In the genomic region with DNA sequence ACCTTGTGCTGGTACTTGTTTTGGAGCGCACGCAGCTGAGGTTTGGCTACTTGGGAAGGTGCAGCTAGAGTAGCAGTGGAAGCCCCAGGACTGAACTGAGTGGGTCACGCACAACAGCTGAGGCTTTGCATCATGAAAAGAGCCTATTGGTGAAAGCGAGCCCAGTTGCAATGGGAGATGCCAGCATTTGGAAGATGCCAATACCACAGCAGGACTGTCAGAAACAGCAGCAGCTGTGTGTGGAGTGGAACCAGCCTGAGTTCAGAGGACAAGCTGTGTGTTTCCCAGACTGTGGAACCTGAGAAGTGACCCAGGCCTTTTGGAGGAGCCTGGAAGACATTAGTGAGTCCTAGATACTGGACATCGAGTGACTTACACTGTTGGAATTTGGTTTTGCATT, we compare ENCODE assay signal across 28 mouse cellular contexts.
DNase-seq lines count a peak whose midpoint lies in the region; ATAC-seq and TF ChIP-seq lines count a peak whose summit lies in the region.
"Had no signal": no experiment of that assay in that cellular context is flagged by ENCODE, and none has a peak within 500 bp of the region (broad histone marks: within the 10 kb centered on the region; RNA-seq: fewer than 3 reads in every experiment).

No protein-coding gene starts in this region.

- H3K4me3 ChIP-seq in lung, adult 2 months (replicated peaks; ENCODE audit: extremely low read depth, low read depth, low read length): no peak overlapping the region
- H3K4me3 ChIP-seq: heart, adult 2 months; heart, embryonic 12.5 days; hindbrain, embryonic 13.5 days; limb, embryonic 15.5 days; liver, embryonic 13.5 days; myocyte; neural tube, embryonic 13.5 days had no signal

- TF ChIP-seq POLR2A in lung, adult 2 months (IDR thresholded peaks at IDR 0.05; ENCODE audit: borderline replicate concordance, extremely low read depth, low read depth, low read length): no peak

- no peak for ATAC-seq in monocyte, adult 5-6 weeks (replicated peaks; ENCODE audit: insufficient number of reproducible peaks, low FRiP score, low TSS enrichment, poor library complexity, severe bottlenecking)
- ATAC-seq: forebrain, embryonic 14.5 days; intestine, embryonic 16.5 days; midbrain, embryonic 16.5 days had no signal

- peak; percentile 59 for DNase-seq in lung, postnatal 10 days
- no peak for DNase-seq in lung, adult 2 months
- DNase-seq in gastrocnemius, postnatal 10 days: peak; percentile 31
- DNase-seq in lung, postnatal 25 days (ENCODE audit: low spot score): peak; percentile 40
- no peak for DNase-seq in kidney, postnatal 36 days
- no peak for DNase-seq in layer of hippocampus, adult 11-12 months (ENCODE audit: low spot score)
- DNase-seq: adrenal gland, postnatal 25 days; B cell, adult 2 months; cerebellum, adult 18-20 months; heart, adult 2 months; heart, postnatal 4 days; kidney, adult 9 months; kidney, postnatal 10 days; liver, embryonic 13.5 days; lung, embryonic 14.5 days; right cerebral cortex, postnatal 25 days; spleen, adult 18-20 months; thymus, adult 18-20 months; thymus, postnatal 25 days had no signal

- WGBS in lung, adult 2 months: 85% methylated on average over 5 of the region's 5 CpGs

- H3K4me1 ChIP-seq in lung, adult 2 months (ENCODE audit: control insufficient read depth, insufficient read depth, low read length): no peaks in the 10 kb centered on the region
- H3K4me1 ChIP-seq: heart, embryonic 12.5 days; hindbrain, embryonic 13.5 days; limb, embryonic 15.5 days; neural tube, embryonic 13.5 days had no signal

- no peak for TF ChIP-seq CTCF in lung, adult 2 months (IDR thresholded peaks at IDR 0.05; ENCODE audit: insufficient read depth, low read length)

Comparison
In these comparisons a context has a peak if more than half of its experiments do, and no peak if none do; other contexts are left out.
1. DNase-seq: peak in lung, postnatal 10 days (single experiment), gastrocnemius, postnatal 10 days (single experiment) and lung, postnatal 25 days (single experiment); none in lung, adult 2 months (single experiment), kidney, postnatal 36 days (0 of 2) and layer of hippocampus, adult 11-12 months (single experiment).